Mouse (Mus musculus) liver, embryonic 15.5 days (tissue): ENCODE measurements around the gene Heatr6. TPM values are rescaled to one million over a fixed set of nuclear protein-coding genes. Genes with fewer than 3 reads are reported as not detected.

ENCODE experiments used
- ATAC-seq: fragments of 200-750 bp; cut with Nextera tagmentation; 2 replicates; pipeline ENCODE4 v1.8.0; 2017; ENCODE audit warnings: moderate number of reproducible peaks, mild to moderate bottlenecking, moderate library complexity; ENCODE audit not compliant: insufficient read depth
- H3K27ac ChIP-seq: fragments of 300-500 bp; sonication (generic); replicated peaks from 2 replicates; pipeline ENCODE4 v1.5.1; 2015; ENCODE audit warnings: mild to moderate bottlenecking, inconsistent platforms
- H3K27me3 ChIP-seq: fragments of 300-500 bp; sonication (generic); 2 replicates; pipeline ENCODE4 v1.6.1; 2015; ENCODE audit warnings: mild to moderate bottlenecking, inconsistent platforms
- H3K36me3 ChIP-seq: fragments of 300-500 bp; sonication (generic); replicated peaks from 2 replicates; pipeline ENCODE4 v1.6.1; 2015; ENCODE audit warnings: moderate library complexity, mild to moderate bottlenecking, inconsistent platforms
- H3K4me1 ChIP-seq: fragments of 300-500 bp; sonication (generic); replicated peaks from 2 replicates; pipeline ENCODE4 v1.6.1; 2015; ENCODE audit warnings: inconsistent platforms
- H3K4me2 ChIP-seq: fragments of 300-500 bp; sonication (generic); 2 replicates; pipeline ENCODE4 v1.6.1; 2015; ENCODE audit warnings: moderate library complexity, mild to moderate bottlenecking, inconsistent platforms
- H3K4me3 ChIP-seq: fragments of 300-500 bp; sonication (generic); replicated peaks from 2 replicates; pipeline ENCODE4 v1.5.1; 2015; ENCODE audit warnings: mild to moderate bottlenecking, inconsistent platforms
- H3K9ac ChIP-seq: fragments of 300-500 bp; sonication (generic); 2 replicates; pipeline ENCODE4 v1.6.1; 2015; ENCODE audit warnings: moderate library complexity, mild to moderate bottlenecking, inconsistent platforms
- H3K9me3 ChIP-seq: fragments of 300-500 bp; sonication (generic); replicated peaks from 2 replicates; pipeline ENCODE4 v1.6.1; 2016; ENCODE audit warnings: inconsistent platforms
- WGBS: fragments of 180-500 bp; shearing (Covaris S2); methylation state at CpG from one replicate; pipeline ENCODE4 v1.1.7; 2015; ENCODE audit warnings: mixed read lengths; ENCODE audit not compliant: insufficient replicate concordance; 5-methylcytosine and 5-hydroxymethylcytosine counted together
- polyA plus RNA-seq: library from polyadenylated mRNA; unstranded; fragments of >200 nt; fragmentation: Nextera tagmentation; extraction: Ambion mirVana; gene quantifications from 2 replicates; pipeline ENCODE4 v1.2.1, GENCODE M21; 2015

Heatr6 gene
- polyA plus RNA-seq, 1 experiment from 2014 or later: 6.2 TPM

DNA sequence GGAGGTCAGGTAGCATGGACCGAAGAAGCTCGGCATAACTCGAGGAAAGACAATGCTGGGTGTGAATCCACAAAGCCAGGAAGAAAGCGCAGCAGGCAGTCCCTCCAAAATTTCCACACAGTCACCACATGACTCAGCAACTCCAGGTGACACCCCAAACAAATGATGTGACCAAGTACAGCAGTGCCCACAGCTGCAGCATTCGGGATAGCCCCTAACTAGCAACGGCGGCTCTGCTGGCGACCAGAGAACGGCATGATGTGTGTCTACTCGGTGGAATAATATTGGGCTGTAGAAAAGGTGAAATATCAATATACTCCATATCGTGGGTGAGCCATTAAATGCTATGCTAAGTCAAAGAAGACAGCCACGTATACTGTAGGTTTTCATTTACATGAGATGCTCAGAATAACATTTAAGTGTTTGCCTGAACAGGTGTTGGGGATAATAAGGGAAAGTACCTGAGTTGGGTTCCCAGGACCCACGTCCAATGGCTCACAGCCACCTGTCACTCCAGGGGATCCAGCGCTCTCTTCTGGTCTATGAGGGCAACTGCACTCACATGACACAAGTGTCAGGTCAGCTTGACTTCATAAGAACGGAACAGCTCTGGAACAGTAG lies 34.0 kb downstream of the Heatr6 start:
- Histone ChIP-seq H3K4me1 (no peaks in the 10 kb centered on the region), H3K4me2 (no peak overlapping the region), H3K27ac (no peak overlapping the region), H3K9ac (no peak overlapping the region), H3K36me3 (peaks cover 5% of the 10 kb centered on the region; the same call in 1 of the 2 replicates), H3K4me3 (no peak overlapping the region), H3K27me3 (no peaks in the 10 kb centered on the region), H3K9me3 (no peaks in the 10 kb centered on the region)
- 67% methylated on average over 15 of the region's 15 CpGs for WGBS
- ATAC-seq: no peak

DNA sequence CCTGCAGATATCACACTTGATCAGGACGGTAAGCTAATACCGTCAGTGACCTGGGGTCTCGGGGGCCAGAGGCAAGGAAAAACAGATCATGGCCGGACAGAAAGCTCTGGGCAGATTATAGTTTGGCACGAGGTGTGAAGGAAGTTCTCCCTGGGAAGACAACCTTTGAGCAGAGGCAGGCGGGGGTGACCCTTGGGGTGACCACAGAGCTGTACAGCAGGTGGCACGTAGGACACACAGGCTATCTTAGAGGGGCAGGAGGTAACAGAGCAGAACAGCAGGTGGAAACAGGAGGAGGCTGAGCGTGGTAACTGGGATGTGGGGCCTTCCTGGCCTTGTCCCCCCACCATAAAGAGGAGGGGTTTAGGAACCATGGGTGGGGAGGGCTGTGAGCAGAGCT lies 34.8 kb downstream of the Heatr6 start:
- WGBS: 59% methylated on average over 8 of the region's 8 CpGs

GRCm38 (mm10) chr11:83789259-83789658 lies 35.8 kb downstream of the Heatr6 start:
- ATAC-seq: no peak
- Histone ChIP-seq H3K9me3 (no peaks in the 10 kb centered on the region), H3K4me1 (no peaks in the 10 kb centered on the region), H3K27ac (no peak overlapping the region), H3K36me3 (no peaks in the 10 kb centered on the region), H3K4me2 (no peak overlapping the region), H3K4me3 (no peak overlapping the region), H3K27me3 (no peaks in the 10 kb centered on the region), H3K9ac (no peak overlapping the region)
- WGBS: 15% methylated on average over 13 of the region's 13 CpGs

More for the DNA sequence above, 34.8 kb downstream of the Heatr6 start:
- Histone ChIP-seq H3K4me1 (no peaks in the 10 kb centered on the region), H3K36me3 (no peaks in the 10 kb centered on the region), H3K27me3 (no peaks in the 10 kb centered on the region), H3K9me3 (no peaks in the 10 kb centered on the region), H3K4me3 (no peak overlapping the region), H3K4me2 (no peak overlapping the region), H3K27ac (no peak overlapping the region), H3K9ac (no peak overlapping the region)
- ATAC-seq: no peak

DNA sequence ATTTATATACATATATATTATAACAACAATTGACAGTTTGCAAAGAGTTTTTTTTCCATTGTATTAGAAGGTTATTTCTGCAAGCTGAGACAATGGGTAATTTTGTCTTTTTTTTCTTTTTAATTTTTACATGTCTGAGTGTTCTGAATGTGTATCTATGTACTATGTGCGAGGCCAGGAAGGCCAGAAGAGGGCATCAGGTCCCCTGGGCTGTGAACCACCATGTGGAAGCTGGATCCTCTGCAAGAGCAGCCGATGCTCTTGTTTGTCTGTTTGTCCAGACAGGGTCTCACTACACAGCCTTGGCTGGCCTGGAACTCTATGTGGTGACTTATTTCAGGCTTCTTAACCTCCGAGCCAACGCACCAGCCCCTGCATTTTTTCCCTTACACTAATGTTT lies 37.6 kb downstream of the Heatr6 start:
- no peak overlapping the region for H3K4me3 ChIP-seq
- H3K4me2 ChIP-seq: no peak overlapping the region
- no peak for ATAC-seq
- no peaks in the 10 kb centered on the region for H3K4me1 ChIP-seq
- no peaks in the 10 kb centered on the region for H3K36me3 ChIP-seq
- WGBS: 61% methylated on average over 4 of the region's 4 CpGs
- H3K9ac ChIP-seq: no peak overlapping the region
- no peaks in the 10 kb centered on the region for H3K9me3 ChIP-seq
- no peak overlapping the region for H3K27ac ChIP-seq
- no peaks in the 10 kb centered on the region for H3K27me3 ChIP-seq

DNA sequence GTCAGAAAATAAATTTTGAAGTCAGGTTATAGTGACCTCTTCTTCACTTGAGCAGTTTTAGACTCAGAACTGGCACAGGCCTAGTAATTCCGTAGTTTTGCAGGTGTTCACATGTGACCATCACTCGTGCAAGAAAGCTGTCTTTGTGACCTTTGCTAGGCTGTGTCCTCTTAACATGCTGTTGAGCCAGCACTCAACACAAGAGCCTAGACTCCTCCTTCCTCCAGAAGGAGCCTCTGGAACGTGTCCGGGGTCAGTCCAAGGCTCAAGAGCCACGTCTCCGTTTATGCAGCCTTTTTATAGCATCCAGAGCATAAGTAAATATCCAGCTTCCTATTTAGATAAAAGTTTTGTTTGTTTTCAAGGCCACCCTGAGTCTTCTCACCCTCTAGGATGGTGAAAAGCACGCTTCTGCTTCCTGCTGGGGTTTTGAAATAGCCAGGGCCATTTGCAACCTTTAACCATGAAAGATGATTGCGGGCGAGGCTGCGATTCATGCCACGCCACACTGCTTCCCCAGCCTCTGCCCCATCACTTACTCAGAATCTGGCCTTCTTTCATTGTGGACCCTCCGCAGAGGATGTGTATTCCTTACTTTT lies 38.9 kb downstream of the Heatr6 start:
- no peak overlapping the region for H3K4me3 ChIP-seq
- H3K9ac ChIP-seq: no peak overlapping the region
- H3K4me1 ChIP-seq: no peaks in the 10 kb centered on the region
- no peak for ATAC-seq
- H3K36me3 ChIP-seq: no peaks in the 10 kb centered on the region
- no peak overlapping the region for H3K4me2 ChIP-seq
- H3K9me3 ChIP-seq: no peaks in the 10 kb centered on the region
- H3K27me3 ChIP-seq: no peaks in the 10 kb centered on the region
- 61% methylated on average over 12 of the region's 12 CpGs for WGBS
- no peak overlapping the region for H3K27ac ChIP-seq

- no peaks in the 10 kb centered on the region for H3K9me3 ChIP-seq
- WGBS: 70% methylated on average over 14 of the region's 14 CpGs
- H3K4me3 ChIP-seq: no peak overlapping the region
- H3K9ac ChIP-seq: no peak overlapping the region
- no peak for ATAC-seq
- H3K4me1 ChIP-seq: no peaks in the 10 kb centered on the region
- H3K4me2 ChIP-seq: no peak overlapping the region
- no peak overlapping the region for H3K27ac ChIP-seq
- no peaks in the 10 kb centered on the region for H3K27me3 ChIP-seq
- H3K36me3 ChIP-seq: no peaks in the 10 kb centered on the region
Observed at GRCm38 (mm10) chr11:83793264-83793663, 39.8 kb downstream of the Heatr6 start.

GRCm38 (mm10) chr11:83796112-83796511 lies 42.6 kb downstream of the Heatr6 start:
- no peaks in the 10 kb centered on the region for H3K9me3 ChIP-seq
- 69% methylated on average over 6 of the region's 6 CpGs for WGBS
- H3K27me3 ChIP-seq: no peaks in the 10 kb centered on the region
- H3K4me1 ChIP-seq: no peaks in the 10 kb centered on the region
- ATAC-seq: no peak
- H3K9ac ChIP-seq: no peak overlapping the region
- H3K4me2 ChIP-seq: no peak overlapping the region
- no peaks in the 10 kb centered on the region for H3K36me3 ChIP-seq
- no peak overlapping the region for H3K27ac ChIP-seq
- H3K4me3 ChIP-seq: no peak overlapping the region

DNA sequence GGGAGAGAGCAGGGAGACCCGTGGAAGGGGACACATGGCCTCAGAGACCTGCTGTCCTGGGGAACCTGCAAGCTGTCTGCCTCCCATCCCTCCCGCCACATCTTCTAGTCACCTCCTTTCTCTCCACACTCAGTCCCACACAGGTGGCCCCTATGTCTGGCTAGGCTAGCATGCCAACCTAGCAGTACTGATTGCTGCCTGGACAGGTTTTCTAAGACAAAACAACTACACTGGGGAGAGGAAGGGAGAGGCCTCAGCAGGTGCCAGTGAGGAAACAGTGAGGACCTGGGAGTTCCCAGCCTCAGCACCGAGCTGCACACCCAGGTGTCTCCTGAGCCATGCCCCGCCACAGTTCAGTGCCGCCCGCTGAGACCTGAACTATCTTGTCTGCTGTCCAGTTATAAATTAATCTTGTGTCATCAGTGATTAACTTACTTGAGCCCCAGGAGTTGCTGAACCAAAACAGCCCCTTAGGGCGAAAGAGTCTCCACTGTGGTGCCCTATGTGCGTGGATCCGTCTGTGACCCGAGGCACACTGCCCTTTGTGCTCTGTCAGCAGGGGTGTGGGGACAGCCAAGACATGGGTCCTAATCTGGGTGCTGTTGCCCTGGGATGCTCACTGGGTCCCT lies 43.6 kb downstream of the Heatr6 start:
- WGBS: 58% methylated on average over 10 of the region's 10 CpGs
- no peak overlapping the region for H3K4me2 ChIP-seq
- no peak overlapping the region for H3K27ac ChIP-seq
- no peaks in the 10 kb centered on the region for H3K27me3 ChIP-seq
- H3K36me3 ChIP-seq: no peaks in the 10 kb centered on the region
- no peaks in the 10 kb centered on the region for H3K9me3 ChIP-seq
- H3K9ac ChIP-seq: no peak overlapping the region
- no peaks in the 10 kb centered on the region for H3K4me1 ChIP-seq
- no peak for ATAC-seq
- no peak overlapping the region for H3K4me3 ChIP-seq

- Histone ChIP-seq H3K9ac (no peak overlapping the region), H3K9me3 (no peaks in the 10 kb centered on the region), H3K4me1 (no peaks in the 10 kb centered on the region), H3K27ac (no peak overlapping the region), H3K4me2 (no peak overlapping the region), H3K36me3 (no peaks in the 10 kb centered on the region), H3K4me3 (no peak overlapping the region), H3K27me3 (no peaks in the 10 kb centered on the region)
- no peak for ATAC-seq
- WGBS: 64% methylated on average over 12 of the region's 12 CpGs
Observed at GRCm38 (mm10) chr11:83799871-83800430, 46.5 kb downstream of the Heatr6 start.

- H3K4me1 ChIP-seq: no peaks in the 10 kb centered on the region
- no peak overlapping the region for H3K4me2 ChIP-seq
- 60% methylated on average over 8 of the region's 8 CpGs for WGBS
- no peaks in the 10 kb centered on the region for H3K9me3 ChIP-seq
- H3K36me3 ChIP-seq: no peaks in the 10 kb centered on the region
- no peaks in the 10 kb centered on the region for H3K27me3 ChIP-seq
- H3K27ac ChIP-seq: no peak overlapping the region
- no peak for ATAC-seq
- H3K4me3 ChIP-seq: no peak overlapping the region
- H3K9ac ChIP-seq: no peak overlapping the region
Observed at GRCm38 (mm10) chr11:83802166-83802565, 48.7 kb downstream of the Heatr6 start.

- H3K4me3 ChIP-seq: no peak overlapping the region
- 73% methylated on average over 4 of the region's 4 CpGs for WGBS
- no peaks in the 10 kb centered on the region for H3K36me3 ChIP-seq
- no peak overlapping the region for H3K27ac ChIP-seq
- H3K27me3 ChIP-seq: no peaks in the 10 kb centered on the region
- no peak for ATAC-seq
- no peaks in the 10 kb centered on the region for H3K4me1 ChIP-seq
- H3K9ac ChIP-seq: no peak overlapping the region
- no peaks in the 10 kb centered on the region for H3K9me3 ChIP-seq
- H3K4me2 ChIP-seq: no peak overlapping the region
Observed at GRCm38 (mm10) chr11:83802581-83802980, 49.1 kb downstream of the Heatr6 start.
